18 mouse cellular contexts compared by ENCODE assay signal in the genomic region with DNA sequence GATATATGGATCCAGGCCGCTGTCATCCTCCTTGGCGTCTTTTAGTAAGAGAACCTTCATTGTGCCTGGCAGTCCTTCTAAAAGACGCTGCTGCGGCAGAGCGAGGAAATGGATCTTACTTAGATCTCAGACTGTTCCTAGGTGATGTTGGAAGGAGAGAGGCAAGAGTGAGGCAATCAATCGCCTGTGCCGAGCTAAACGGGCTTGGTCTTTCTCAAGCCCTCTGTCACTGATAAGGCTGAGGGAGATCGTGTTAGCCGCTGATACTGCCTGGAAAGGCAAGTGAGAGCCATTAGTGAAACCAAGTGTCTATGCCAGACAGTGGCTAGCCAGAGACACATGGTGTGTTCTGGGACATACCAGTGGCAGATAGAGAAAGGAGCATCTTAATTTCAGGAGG. TPM values are rescaled to one million over a fixed set of nuclear protein-coding genes. Genes with fewer than 3 reads are reported as not detected.
DNase-seq lines count a peak whose midpoint lies in the region; ATAC-seq and TF ChIP-seq lines count a peak whose summit lies in the region.
"Had no signal": no experiment of that assay in that cellular context is flagged by ENCODE, and none has a peak within 500 bp of the region (broad histone marks: within the 10 kb centered on the region; RNA-seq: fewer than 3 reads in every experiment).

No protein-coding gene starts in this region.

- no peak overlapping the region for H3K4me3 ChIP-seq in kidney, embryonic 15.5 days (replicated peaks)
- H3K4me3 ChIP-seq in liver, embryonic 14.5 days (ENCODE audit: insufficient read depth in 1 of 2, low read depth in 2 of 2, low read length in 2 of 2), result peak overlapping the region; percentile 82 to 86
- no peak overlapping the region for H3K4me3 ChIP-seq in stomach, embryonic 15.5 days (replicated peaks)
- H3K4me3 ChIP-seq: heart, embryonic 15.5 days; left cerebral cortex, adult 2 months; midbrain, embryonic 12.5 days; neural tube, embryonic 12.5 days had no signal

- no peaks in the 10 kb centered on the region for H3K9me3 ChIP-seq in kidney, embryonic 15.5 days (replicated peaks)
- H3K9me3 ChIP-seq in liver, embryonic 14.5 days (ENCODE audit: control insufficient read depth, low read length), result no peaks in the 10 kb centered on the region
- H3K9me3 ChIP-seq in stomach, embryonic 15.5 days, result no peaks in the 10 kb centered on the region
- H3K9me3 ChIP-seq: heart, embryonic 15.5 days; midbrain, embryonic 12.5 days; neural tube, embryonic 12.5 days had no signal

- TF ChIP-seq CTCF in liver, embryonic 14.5 days (IDR thresholded peaks at IDR 0.05; ENCODE audit: low read depth), result no peak

- H3K4me2 ChIP-seq in kidney, embryonic 15.5 days, result no peak overlapping the region
- H3K4me2 ChIP-seq in liver, embryonic 14.5 days (ENCODE audit: low read depth), result peak overlapping the region; percentile 97
- H3K4me2 ChIP-seq in stomach, embryonic 15.5 days, result no peak overlapping the region
- H3K4me2 ChIP-seq: heart, embryonic 15.5 days; midbrain, embryonic 12.5 days; neural tube, embryonic 12.5 days had no signal

- H3K27me3 ChIP-seq in kidney, embryonic 15.5 days, result no peaks in the 10 kb centered on the region
- no peaks in the 10 kb centered on the region for H3K27me3 ChIP-seq in liver, embryonic 14.5 days (ENCODE audit: control insufficient read depth, insufficient read depth, low read length)
- H3K27me3 ChIP-seq in stomach, embryonic 15.5 days (replicated peaks), result no peaks in the 10 kb centered on the region
- H3K27me3 ChIP-seq: CH12.LX; heart, embryonic 15.5 days; midbrain, embryonic 12.5 days; neural tube, embryonic 12.5 days had no signal

- peak; percentile 70; the same call in 1 of the 2 replicates for ATAC-seq in kidney, embryonic 15.5 days (replicated peaks; ENCODE audit: low FRiP score)
- peak; percentile 82 for ATAC-seq in liver, embryonic 14.5 days (ENCODE audit: insufficient read depth)
- peak; percentile 78 for ATAC-seq in stomach, embryonic 15.5 days (ENCODE audit: insufficient read depth, low FRiP score, low read depth)
- ATAC-seq in CD4-positive, CD25-positive, alpha-beta regulatory T cell, adult 4 months, result no peak
- ATAC-seq: hindbrain, embryonic 16.5 days had no signal

- H3K27ac ChIP-seq in kidney, embryonic 15.5 days, result no peak overlapping the region
- peak overlapping the region; percentile 96 for H3K27ac ChIP-seq in liver, embryonic 14.5 days
- H3K27ac ChIP-seq in stomach, embryonic 15.5 days, result no peak overlapping the region
- H3K27ac ChIP-seq: heart, embryonic 15.5 days; left cerebral cortex, adult 2 months; midbrain, embryonic 12.5 days; neural tube, embryonic 12.5 days had no signal

- DNase-seq in kidney, adult 8-10 months, result no peak
- DNase-seq in c-Kit-positive CD71-positive TER-119-positive erythroid progenitor cells, embryonic 14.5 days (ENCODE audit: low spot score), result peak; percentile 91
- DNase-seq in liver, embryonic 14.5 days (ENCODE audit: low read depth in 3 of 3, low spot score in 3 of 3), result peak; percentile 91 to 94 (median 92)
- no peak for DNase-seq in gastrocnemius, adult 8-10 months (ENCODE audit: low spot score in 2 of 2)
- DNase-seq: cerebellum, postnatal 25 days; retina, postnatal 1 day had no signal

- peaks cover 4% of the 10 kb centered on the region; the same call in 1 of the 2 replicates for H3K36me3 ChIP-seq in kidney, embryonic 15.5 days
- H3K36me3 ChIP-seq in liver, embryonic 14.5 days (replicated peaks; ENCODE audit: control insufficient read depth, insufficient read depth, low read depth), result peaks cover 38% of the 10 kb centered on the region
- no peaks in the 10 kb centered on the region for H3K36me3 ChIP-seq in stomach, embryonic 15.5 days
- H3K36me3 ChIP-seq: heart, embryonic 15.5 days had no signal

- 88% methylated on average over 10 of the region's 10 CpGs for WGBS in kidney, embryonic 15.5 days
- 13% methylated on average over 10 of the region's 10 CpGs for WGBS in liver, embryonic 14.5 days (ENCODE audit: insufficient replicate concordance)
- WGBS in stomach, embryonic 15.5 days, result 67% methylated on average over 10 of the region's 10 CpGs

- H3K9ac ChIP-seq in kidney, embryonic 15.5 days, result no peak overlapping the region
- peak overlapping the region; percentile 97 for H3K9ac ChIP-seq in liver, embryonic 14.5 days (replicated peaks)
- H3K9ac ChIP-seq in stomach, embryonic 15.5 days, result no peak overlapping the region
- H3K9ac ChIP-seq: heart, embryonic 15.5 days; midbrain, embryonic 12.5 days; neural tube, embryonic 12.5 days had no signal

- peak; percentile 97 for TF ChIP-seq EP300 in liver, embryonic 14.5 days (IDR thresholded peaks at IDR 0.05; ENCODE audit: low read depth)

- H3K4me1 ChIP-seq in kidney, embryonic 15.5 days, result no peaks in the 10 kb centered on the region
- H3K4me1 ChIP-seq in liver, embryonic 14.5 days (replicated peaks; ENCODE audit: control insufficient read depth in 2 of 2, insufficient read depth in 2 of 2, low read length in 1 of 2), result peaks cover 41 to 52% of the 10 kb centered on the region in 2 experiments
- no peaks in the 10 kb centered on the region for H3K4me1 ChIP-seq in stomach, embryonic 15.5 days
- H3K4me1 ChIP-seq: heart, embryonic 15.5 days; midbrain, embryonic 12.5 days; neural tube, embryonic 12.5 days had no signal

RNA-seq across cellular contexts. Expression of gene Bccip, which starts 6.8 kb away (rescaled TPM):
- polyA plus RNA-seq in kidney, embryonic 15.5 days (2015; fragmentation: Nextera tagmentation; extraction: Ambion mirVana), result 189 and 201 TPM in 2 replicates
- 35.0 and 55.4 TPM in 2 replicates for polyA plus RNA-seq in liver, embryonic 14.5 days (2012; rRNA removed)
- 78.5 and 87.7 TPM in 2 replicates for polyA plus RNA-seq in liver, embryonic 14.5 days (2014; fragmentation: Nextera tagmentation; extraction: Ambion mirVana)
- polyA plus RNA-seq in stomach, embryonic 15.5 days (2015; fragmentation: Nextera tagmentation; extraction: Ambion mirVana), result 157 and 163 TPM in 2 replicates
- 100 to 1,000 TPM in 1 of 4 experiments, 10 to 100 TPM in 3; 87.6 to 108 (median 91.9) TPM for total RNA-seq in gastrocnemius, adult 8-10 months (2022)
- polyA plus RNA-seq in CD4-positive, CD25-positive, alpha-beta regulatory T cell, adult 4 months (2017; shearing (Covaris generic)), result 100 to 1,000 TPM; 159 to 194 TPM

RNA-seq across cellular contexts. Expression of gene Uros, which starts 7.5 kb away (rescaled TPM):
- polyA plus RNA-seq in kidney, embryonic 15.5 days (2015; fragmentation: Nextera tagmentation; extraction: Ambion mirVana), result 30.3 and 30.7 TPM in 2 replicates
- polyA plus RNA-seq in liver, embryonic 14.5 days (2012; rRNA removed), result 162 and 175 TPM in 2 replicates
- 184 and 195 TPM in 2 replicates for polyA plus RNA-seq in liver, embryonic 14.5 days (2014; fragmentation: Nextera tagmentation; extraction: Ambion mirVana)
- polyA plus RNA-seq in stomach, embryonic 15.5 days (2015; fragmentation: Nextera tagmentation; extraction: Ambion mirVana), result 35.4 and 39.8 TPM in 2 replicates
- 10 to 100 TPM; 14.6 to 16.8 (median 15.4) TPM for total RNA-seq in gastrocnemius, adult 8-10 months (2022)
- 10 to 100 TPM; 37.8 to 38.8 TPM for polyA plus RNA-seq in CD4-positive, CD25-positive, alpha-beta regulatory T cell, adult 4 months (2017; shearing (Covaris generic))

RNA-seq across cellular contexts. Expression of gene Mmp21, which starts 22.5 kb away (rescaled TPM):
- polyA plus RNA-seq in kidney, embryonic 15.5 days (2015; fragmentation: Nextera tagmentation; extraction: Ambion mirVana), result 0.09 and 0.18 TPM in 2 replicates
- polyA plus RNA-seq in liver, embryonic 14.5 days (2012; rRNA removed), result 0.04 and 0.08 TPM in 2 replicates
- polyA plus RNA-seq in liver, embryonic 14.5 days (2014; fragmentation: Nextera tagmentation; extraction: Ambion mirVana), result not detected in 2 replicates
- polyA plus RNA-seq in stomach, embryonic 15.5 days (2015; fragmentation: Nextera tagmentation; extraction: Ambion mirVana), result not detected in 2 replicates
- total RNA-seq in gastrocnemius, adult 8-10 months (2022), result not detected
- under 1 TPM in 1 of 2 experiments, not detected in 1; 0.47 TPM for polyA plus RNA-seq in CD4-positive, CD25-positive, alpha-beta regulatory T cell, adult 4 months (2017; shearing (Covaris generic))
- total RNA-seq: CH12.LX; liver, adult 2 months had no signal
- polyA plus RNA-seq: heart, embryonic 15.5 days; large intestine, adult 2 months; liver, adult 2 months; midbrain, embryonic 12.5 days; neural tube, embryonic 12.5 days; urinary bladder, adult 2 months had no signal

Comparison
In these comparisons a context has a peak if more than half of its experiments do, and no peak if none do; other contexts are left out.
1. H3K4me3 ChIP-seq: peak in liver, embryonic 14.5 days (2 of 2); none in kidney, embryonic 15.5 days (single experiment) and stomach, embryonic 15.5 days (single experiment).
2. DNase-seq: peak in c-Kit-positive CD71-positive TER-119-positive erythroid progenitor cells, embryonic 14.5 days (single experiment) and liver, embryonic 14.5 days (3 of 3); none in kidney, adult 8-10 months (0 of 2) and gastrocnemius, adult 8-10 months (0 of 2).